Mouse (Mus musculus) thymus, postnatal 4 days (tissue): ENCODE measurements around the gene Atg4c.

Source experiments
- DNase-seq: peaks from one replicate; pipeline ENCODE4 v3.0.0; 2021

Atg4c gene

DNA sequence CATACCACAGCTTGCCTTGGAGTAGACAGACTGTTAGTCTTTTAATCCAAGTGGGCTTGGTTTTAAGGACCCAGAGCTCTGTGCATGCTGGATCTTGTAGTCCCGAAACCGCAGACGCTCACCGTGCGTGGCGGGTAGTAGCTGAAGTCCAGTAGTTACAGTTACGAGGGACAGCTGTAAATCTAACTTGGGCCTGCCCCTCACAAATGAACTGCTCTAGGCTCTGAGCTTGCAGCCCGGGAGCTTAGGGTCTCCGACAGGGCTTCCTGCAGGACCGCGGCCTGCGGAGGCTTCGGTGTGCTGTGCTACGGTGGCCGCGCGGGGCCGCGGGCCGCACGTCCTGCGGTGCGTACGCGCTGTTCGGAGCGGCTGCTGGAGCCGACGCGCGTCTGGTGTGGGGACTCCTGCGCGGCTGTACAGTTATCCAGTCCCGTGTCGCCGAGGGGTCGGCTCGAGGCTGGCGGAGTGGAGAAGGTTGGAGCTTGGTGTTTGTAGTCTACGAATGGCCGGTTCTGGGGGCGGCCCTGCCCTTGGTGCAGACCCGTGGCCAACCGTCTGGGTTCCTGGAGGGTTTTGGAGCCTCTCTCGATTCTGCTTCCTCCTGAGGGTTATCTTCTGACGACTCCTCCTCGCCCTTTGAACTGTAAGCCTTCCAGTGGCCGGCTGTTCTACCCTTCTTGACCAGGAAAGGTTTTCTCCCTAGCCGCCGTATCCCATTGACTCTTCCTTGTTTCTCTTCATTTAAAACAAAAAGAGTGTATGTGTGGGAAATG, at the start of gene Atg4c:
Gene Atg4c, plus strand, starts transcription at position 125 of the 773 bp plus-strand sequence.
- DNase-seq = peak; percentile 84

DNA sequence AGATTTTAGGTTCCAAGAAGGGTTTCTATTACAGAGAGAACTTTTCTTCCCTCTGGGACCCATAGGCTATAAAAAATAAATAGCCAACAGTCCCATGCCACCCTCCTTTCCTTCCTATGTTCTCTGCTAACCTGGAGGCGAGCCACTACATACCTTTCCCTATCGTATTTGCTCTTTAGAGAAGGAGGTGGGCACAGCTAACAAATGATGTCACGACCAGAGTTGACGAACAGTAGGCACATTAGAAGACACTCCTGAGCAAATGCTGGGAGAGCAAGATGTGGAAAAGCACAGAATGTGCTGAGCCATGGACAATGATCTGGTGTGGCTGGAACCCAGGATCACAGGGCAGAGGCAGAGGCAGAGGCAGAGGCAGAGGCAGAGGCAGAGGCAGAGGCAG, 42.3 kb upstream of the Atg4c start:
- no peak for DNase-seq

DNA sequence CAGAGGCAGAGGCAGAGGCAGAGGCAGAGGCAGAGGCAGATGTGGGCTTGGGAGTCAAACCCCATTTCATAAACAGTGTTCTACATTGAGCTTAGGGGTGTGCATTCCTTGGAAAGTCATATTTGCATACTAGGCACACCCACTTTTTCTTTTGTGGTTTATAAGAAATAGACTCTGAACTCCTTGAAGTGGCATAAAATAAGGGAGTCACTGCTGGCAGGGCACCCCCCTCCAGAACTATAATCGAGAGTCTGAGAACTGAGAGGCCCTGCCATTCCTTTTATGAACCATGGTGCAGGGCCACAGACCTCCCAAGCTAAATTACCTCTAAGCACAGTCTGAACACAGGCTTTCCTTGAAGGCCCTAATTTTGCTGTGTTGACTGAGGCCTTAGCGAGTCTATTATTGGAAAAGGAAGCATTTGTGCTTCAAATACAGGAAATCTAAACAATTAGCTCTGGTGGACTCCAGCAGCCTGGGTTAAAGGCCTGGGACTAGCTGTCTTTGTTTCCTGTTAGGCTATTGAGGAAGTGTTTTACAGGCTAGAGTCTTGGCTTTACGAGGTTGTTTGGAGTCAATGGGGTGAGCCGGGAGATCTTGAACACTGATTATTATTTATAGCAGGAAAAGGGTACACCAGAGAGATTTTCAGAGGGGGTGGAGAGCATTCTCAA, 41.7 kb upstream of the Atg4c start:
- no peak for DNase-seq

DNA sequence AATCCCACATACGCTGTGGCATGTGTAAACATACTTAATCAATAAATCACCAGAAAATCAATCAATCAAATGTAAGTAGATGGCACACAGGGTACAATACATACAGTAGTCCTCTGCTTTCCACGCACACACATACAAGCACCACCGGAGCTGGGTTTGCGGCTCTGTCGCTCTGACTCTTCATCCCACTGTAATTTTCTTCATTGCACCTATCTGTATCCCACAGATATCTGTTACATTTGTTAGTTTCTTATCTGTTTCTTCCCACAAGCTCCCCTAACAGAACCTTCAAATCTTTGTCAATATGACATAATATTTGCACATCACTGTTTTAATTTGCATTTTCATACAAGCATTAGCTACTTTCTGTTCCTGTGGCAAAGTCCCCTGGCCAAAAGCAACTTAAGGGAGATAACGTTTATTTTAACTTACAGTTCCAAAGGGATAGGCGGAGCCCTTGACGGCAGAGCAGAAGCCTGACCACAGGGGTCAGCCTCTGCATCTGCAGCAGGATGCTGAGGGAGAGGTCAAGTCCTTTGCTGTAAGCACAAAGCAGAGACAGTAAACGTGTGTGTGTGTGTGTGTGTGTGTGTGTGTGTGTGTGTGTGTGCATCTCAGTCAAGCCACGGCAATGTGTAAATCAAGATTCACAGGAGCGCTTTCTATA, 37.0 kb upstream of the Atg4c start:
- DNase-seq = no peak

DNA sequence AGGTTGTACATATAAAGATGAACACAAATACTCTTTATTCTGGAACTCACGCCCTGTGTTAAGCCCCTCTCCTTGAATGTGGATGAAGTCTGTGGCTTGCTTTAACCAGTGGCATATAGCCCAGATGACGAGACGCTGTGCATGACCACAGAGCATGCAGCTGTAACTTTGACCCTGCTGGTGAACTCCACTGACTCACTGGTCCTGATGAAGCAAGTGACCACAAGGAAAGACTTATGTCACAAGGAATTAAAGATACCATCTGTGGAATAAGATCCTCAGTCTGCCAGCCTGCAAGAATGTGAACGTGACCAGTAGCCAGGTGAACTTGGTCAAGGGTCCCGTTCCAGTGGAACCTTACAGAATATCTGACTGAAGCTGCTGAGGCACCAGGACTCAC, 35.2 kb upstream of the Atg4c start:
- no peak for DNase-seq

DNA sequence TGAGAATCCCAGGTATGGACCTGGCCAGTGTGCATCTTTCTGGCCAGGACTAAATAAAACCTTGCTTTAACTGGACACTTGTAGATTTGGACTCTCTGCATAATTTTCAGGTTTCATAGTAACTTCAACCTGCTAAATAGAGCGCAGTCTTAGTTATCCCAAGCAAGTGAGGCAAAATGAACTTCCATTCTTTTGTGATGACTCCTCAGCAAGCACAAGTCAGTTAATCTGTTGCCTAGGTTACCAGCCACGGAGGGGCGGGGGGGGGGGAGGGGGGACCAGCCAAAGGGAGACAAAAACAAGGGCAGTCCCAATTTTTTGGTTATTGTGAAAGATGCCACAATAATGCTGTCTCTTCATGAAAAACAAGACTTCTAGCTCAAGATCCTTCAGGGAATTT, 33.3 kb upstream of the Atg4c start:
- no peak for DNase-seq

DNA sequence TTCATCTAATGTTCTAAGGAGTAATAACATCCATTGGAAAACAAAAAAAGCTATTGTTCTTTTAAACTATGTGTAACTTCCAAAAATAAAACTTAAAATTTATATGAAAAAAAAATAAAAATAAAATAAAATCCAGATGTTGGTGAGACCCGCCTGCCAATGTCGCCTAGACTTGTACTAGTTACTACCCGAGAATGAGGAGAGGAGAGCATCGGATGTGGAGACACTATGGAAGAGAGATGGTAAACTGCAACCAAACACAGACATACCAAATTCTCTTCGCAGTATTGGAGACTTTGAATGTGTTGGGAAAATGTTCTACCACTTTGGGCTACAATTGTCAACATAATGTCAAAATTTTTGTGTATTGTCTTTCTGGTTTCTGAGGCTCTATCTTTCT, 32.8 kb upstream of the Atg4c start:
- no peak for DNase-seq

DNA sequence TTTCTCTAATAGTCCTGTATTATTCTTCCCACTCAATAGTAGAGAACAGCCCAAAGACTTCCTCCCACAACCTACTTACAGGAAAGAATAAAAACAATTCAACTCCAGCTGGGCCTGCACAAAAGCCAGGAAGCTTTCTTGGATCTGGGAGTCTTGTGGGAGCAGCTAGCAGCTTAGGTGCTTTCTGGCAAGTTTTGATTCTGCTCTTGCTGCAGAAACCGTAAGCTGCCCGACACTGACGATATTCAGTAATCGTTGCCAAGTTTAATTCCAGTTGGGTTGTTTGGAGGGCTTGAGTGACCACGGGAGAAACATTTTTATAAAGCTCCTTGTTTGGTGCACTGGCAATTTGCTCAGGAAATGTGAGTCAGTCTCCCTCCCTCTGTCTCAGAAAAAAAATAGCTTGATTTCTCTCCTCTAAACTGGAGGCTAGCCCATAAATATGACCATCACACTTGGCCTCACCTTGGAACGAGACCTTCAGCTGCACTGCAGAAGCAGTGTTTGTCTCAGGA, 32.2 kb upstream of the Atg4c start:
- no peak for DNase-seq

DNA sequence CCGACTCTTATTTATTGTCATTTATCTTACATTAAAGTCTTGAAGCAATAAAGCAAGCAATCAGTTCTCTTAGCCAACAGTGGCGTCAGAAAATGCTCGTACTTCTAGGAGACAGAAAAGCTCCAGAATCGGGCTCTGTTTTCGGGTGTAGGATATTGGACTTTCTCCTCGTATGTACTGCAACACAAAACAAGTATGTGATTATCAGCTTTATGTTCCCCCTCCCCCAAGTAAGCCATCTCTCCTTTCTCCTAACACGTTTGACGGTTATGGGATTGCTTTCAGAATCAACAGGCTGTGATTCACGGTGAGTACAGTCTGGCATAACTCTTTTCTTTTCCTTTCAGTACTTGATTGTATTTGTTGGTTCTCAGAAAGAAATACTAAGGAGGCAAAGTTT, 30.7 kb upstream of the Atg4c start:
- no peak for DNase-seq

DNA sequence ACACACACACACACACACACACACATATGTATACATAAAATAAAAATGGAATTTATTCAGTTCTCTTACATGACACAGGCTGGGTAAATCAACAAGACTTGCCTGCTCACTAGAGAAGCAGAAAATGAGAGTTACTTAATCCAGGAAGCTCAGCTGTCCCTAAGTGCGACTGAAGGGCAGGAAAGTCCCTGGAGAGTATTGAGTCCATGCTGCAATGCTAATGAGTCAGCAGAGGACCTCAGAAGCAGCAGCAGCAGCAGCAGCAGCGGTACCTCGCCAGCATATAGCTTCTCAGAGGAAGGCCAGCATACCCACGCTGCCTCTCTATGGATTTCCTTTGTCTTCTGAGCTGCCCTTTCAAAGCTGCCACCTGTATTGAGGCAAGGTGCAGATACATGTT, 30.2 kb upstream of the Atg4c start:
- no peak for DNase-seq

DNA sequence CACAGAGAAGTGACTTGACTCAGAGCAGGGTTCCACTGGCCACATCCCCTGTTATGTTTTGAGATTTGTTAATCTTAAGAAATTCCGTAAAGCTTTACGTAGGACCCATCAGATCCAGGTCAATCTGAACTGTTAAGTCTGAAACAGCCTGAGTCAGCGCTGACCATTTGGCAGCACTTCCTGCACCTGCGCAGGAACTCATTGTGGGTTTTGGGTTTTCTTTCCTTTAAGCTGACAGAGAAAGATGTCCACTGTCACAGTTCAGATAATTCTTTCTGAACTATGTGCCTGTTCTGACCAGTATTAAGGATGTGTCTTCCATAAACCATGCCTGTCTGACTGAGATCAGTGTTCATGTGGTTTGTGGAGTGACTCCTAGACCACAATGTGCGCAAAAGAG, 24.9 kb upstream of the Atg4c start:
- no peak for DNase-seq

DNA sequence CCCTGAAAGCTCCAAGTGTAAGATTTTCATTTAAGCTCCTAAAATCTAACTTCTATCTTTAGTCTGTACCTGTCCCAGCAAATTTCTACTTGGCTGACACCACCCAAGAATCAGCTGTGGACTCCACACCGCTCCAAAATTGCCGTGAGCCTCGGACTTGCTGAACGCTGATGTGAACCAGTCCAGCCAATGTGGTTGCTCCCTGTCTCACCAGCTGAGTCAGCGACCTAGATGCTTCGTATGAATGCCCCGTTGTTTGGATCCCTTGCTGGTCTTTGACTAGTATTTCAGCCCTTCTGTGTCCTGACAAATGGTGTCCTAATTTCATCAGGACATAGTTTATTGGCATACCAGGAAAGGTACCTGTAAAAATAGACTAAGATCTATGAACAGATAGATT, 19.5 kb upstream of the Atg4c start:
- no peak for DNase-seq

DNA sequence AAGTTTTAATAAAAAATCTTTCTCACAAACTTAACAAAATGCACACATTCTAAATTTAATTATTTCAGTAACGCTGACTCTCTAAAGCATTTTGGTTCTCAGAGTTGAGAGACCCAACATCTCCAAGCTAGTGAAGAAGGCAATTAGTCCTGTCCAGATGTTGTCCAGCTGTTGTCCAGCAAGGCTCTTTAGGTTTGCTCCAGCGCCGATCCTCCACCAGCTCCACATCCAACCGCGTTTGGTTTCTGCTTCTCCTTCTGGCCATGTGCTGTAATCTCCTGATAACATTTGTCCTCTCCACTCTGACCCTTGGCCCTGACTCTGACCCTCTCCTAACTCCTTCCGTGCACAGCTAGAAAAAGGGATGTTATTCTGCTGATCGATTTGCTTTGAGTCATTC, 16.9 kb upstream of the Atg4c start:
- DNase-seq = no peak

DNA sequence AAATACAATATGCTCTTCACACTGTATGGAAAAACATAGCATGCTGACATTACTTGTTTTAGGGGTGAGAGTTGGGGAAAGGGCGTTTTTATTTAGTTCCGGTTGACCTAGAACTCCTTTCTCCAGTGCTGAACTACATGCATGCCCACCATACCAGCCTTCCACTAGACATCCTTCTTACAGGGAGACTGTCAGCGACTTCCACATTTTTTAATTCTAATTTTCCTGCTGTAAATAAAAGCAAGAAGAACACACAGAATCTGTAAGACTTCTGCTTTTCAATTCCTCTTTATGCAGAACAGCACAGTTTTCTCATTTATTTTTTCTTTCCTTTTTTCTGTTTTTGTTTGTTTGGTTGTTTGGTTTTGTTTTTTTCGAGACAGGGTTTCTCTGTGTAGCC, 16.5 kb upstream of the Atg4c start:
- DNase-seq = no peak

DNA sequence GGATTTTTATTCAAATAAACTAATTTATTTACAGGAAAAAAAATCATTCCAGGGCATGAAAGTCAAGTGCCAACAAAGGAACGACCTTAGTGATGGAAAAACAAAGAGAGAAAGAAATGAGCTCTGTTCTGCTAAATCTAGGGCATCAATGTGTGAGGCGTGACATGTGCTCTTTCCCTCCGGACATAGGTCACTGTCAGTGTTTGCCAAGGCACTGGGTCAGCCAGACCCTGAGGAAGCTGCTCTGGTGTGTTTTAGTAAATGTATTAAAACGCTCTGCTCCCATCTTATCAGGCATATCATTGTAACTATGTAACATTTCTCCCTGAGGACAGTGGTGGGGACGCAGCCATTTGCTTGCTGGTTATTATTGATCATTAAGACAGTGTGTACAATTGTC, 14.9 kb upstream of the Atg4c start:
- no peak for DNase-seq

DNA sequence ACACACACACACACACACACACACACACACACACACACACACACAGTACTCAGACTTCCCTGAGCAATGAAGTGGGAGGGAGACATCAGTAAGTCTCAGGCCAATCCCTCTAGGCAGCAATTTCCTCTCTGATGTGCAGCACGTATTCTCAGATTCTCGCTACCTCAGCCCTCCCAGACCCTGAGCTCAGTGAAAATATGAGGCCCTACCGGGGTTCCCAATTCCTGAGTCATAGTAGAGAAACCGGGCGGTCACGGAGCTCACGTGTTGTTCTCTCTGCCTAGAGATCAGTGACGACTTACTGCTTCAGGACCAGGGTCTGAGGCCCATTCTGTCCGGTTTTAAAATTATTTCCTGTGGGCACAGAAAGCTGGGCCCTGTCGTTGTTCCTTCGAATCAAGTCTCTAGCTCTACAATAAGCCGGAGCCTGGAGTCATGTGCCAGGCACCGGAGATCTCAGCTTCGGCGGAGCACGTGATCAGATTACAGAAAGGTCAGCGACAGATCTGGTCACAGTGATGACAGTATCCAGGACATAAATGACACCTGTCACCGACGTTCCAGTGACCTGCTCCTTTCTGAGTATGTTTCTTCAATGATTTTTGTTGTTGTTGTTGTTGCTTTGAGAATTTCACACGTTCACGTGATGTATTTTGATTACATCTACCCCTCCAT, 14.2 kb upstream of the Atg4c start:
- no peak for DNase-seq

DNA sequence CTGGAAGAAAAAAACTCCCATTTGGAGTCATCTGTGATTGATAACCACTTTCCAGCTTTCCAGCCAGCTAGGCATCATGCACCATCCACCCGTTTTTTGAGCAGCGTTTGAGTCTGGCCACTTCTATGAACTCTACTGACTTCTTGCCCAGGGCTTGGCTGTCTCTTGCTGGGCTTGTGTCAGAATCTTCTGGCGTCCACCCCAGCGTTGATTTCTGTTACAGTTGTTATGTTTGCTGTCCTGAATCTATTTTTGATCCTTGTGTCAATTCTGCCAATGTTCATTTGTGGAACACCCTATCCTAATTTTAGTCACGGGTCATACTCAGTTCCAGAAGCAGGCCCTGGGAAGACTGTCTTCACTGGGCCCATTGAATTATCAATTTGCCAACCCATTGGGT, 12.8 kb upstream of the Atg4c start:
- no peak for DNase-seq

DNA sequence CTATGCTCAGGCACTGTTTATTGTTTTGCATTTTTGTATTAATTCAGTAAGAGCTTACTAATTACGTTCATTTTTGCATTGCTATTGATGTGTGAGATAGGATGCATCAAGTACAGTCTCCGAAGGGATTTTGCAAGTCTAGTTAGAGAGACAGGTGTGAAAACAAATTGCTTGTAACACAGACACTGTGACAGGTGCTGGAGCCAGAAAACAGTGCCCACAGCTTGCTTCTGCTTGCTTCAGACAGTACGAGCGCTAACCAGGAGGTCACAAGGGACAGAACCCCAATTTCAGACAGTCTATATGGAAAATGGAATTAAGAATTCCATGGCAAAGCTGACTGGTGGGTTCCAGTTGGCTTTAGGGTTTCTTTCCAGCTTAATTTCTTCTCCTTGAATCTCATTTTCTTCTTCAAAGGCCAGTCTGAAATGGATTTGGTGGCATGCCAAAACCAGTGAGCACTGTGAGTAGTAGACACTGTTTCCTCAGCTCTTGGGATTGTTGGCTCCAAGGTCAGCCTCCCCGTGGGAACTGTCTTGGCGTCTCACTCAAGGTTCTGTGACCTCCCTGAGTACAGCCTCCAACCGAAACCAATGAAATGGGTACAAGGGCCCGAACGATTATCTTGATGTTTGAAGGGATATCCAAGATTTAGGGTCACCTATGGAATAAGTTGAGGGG, 11.9 kb upstream of the Atg4c start:
- DNase-seq = no peak

DNA sequence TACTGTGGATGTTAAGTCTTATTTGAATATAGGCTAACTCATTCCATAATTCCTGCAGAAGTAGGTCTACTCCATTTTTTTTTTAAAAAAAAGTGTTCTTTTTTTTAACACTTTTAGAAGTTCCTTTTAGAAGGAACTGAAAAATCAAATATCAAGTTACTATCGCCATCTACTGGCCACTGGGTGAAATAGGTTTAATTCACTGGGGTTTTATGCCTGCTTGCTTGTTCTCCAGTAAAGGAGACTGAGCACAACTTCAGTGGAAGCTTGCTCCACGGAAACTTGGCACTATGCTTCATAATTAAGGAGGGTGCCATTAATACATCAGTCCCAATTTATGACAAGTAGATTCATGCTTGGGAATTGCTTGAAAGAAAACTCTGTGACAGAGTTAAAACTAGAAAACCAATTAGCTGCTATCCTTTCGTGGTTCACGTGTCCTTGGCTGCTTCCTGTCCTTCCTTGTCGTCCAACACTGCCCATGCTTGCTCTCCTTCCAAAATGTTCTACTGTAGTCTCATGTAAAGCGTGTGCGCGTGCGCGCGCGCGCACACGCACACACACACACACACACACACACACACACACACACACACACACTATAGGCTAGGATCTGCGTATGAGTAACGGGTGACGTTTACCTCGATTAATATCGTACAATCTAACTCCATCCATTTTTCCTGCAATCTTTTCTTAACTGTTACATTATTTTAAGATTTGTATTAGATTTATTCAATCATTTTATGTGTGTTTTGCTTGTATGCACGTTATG, 10.9 kb upstream of the Atg4c start:
- no peak for DNase-seq

DNA sequence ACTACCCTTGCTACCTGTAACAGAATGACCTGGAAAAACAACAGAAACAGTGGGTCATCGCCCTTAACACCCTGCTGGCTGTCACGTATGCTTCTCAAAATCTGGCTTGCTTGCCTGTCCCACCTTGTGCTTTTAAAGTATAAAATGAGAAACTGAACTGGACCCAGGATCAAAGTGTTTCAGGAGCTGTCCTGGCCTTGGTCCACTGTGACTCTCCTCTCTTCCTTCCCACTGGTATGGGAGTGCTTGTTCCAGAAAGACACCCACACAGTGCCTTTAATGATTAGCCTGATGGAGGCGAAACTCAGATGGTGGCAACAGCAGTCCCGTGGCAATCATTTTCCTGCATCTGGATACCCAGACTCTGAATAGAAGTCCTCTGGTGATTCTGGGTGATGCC, 9.1 kb upstream of the Atg4c start:
- DNase-seq = no peak

DNA sequence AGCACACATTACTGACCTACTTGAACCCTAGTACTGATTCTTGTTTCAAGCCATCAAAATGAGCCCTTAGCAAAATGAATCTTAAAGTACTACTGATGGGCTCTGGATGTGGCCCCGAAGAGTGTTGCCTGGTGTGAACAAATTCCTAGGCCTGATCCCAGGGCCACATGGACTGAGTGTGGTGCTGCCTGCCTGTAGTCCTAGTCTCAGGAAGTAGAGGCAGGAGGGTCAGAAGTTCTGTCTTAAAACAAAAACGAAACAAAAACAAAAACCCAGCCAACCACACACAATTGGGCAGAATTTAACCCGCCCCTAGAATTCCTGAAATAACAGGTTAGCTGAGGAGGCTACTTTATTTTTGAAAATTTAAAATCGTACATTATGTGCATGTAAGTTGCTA, 8.4 kb upstream of the Atg4c start:
- DNase-seq = no peak
